Mouse (Mus musculus) CD8-positive naive resting alpha-beta T cell, adult 2 months (primary cell): ENCODE data around the gene Efhc2.
A peak's percentile ranks its signal among the peaks of the same experiment; 100 is the strongest.

Experiments
- DNase-seq, 2 experiments: peaks; one replicate each; pipeline ENCODE4 v3.0.0; 2022; ENCODE audit warnings: low read depth in 2 of 2, low spot score in 2 of 2

Efhc2 gene

DNA sequence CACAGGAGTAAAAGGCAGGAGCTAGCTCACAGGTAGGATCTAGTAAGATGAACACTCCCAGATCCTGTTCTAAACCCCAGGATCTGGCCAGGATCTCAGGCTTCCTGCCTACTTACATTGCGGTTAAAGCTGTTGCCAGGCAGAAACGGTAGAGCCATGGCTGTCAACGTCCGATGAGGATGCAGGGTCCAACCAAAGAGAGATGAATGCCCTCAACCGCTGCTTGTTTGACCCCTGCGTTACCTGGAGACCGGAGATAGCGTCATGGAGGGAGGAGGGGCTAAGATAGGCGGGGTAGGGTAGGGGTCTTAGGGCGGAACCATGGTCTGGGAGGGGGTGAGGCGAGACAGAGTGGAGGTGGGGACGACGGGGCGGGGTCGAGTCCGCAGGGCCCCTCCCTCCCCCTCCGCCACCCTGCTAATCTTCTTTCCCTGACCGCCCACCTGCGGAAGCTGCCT, at the start of gene Efhc2:
Gene Efhc2, minus strand, starts transcription at position 243 of the 458 bp plus-strand sequence.
- no peak for DNase-seq

DNA sequence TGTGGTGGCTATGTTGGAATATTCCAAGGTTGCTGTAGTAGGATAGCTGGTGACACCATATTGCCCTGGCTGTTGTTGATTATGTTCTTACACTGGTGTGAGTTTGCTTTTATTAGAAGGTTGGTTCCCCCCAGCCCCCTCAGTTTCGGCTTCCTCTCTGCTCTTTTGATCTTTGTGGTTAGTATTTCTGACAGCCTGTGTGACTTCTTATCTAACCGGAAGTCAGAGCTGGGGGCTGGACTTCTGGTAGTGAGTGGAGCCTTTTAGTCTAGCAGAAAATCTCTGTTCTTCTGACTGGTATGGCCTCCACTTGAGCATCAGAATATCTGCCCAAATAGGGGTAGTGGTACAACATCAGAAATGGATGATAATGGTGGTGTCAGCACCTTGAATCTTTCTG, 45.9 kb upstream of the Efhc2 start:
- peak; percentile 0 to 7 for DNase-seq

DNA sequence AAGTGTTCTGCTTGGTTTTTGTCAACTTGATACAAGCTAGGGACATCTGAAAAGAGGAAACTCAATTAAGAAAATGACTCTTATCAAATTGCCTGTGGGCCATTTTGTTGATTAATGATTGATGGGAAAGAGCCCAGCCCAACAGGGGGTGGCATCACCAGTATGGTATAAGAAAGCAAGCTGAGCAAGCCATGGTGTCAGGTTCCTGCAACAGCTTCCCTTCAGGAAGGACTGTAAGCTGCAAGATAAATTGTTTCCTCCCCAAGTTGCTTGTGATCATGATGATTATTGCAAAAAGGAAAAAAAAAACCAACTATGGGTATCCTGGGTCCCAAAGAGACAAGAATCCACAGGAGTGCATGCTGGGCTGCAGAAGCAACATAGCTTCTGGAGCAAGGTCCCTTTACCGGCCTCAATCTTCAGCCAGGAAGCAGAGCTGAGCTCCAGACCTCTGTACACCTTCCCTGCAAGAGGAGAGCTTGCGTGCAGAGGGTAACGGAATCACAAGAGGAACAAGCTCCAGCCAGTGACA, 18.8 kb downstream of the Efhc2 start:
- DNase-seq, result no peak

DNA sequence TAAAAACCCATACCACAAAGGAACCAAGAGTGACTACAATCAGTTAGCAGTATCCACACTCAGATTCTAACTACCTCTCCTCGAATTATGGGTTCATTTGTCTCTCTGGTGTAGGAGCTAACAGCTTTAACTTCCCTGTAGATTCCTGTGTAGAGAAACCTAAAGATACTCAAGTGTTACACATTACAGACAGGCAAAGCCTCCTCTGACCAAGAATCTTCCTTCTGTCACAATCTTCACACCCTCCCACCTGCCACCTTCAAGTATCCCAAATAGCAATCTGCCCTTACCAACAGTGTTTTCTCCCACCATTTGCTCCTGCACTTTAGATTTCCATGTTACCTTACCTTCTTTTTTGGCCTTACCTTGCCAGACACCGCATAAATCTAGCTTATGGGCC, 35.3 kb downstream of the Efhc2 start:
- DNase-seq, result no peak

DNA sequence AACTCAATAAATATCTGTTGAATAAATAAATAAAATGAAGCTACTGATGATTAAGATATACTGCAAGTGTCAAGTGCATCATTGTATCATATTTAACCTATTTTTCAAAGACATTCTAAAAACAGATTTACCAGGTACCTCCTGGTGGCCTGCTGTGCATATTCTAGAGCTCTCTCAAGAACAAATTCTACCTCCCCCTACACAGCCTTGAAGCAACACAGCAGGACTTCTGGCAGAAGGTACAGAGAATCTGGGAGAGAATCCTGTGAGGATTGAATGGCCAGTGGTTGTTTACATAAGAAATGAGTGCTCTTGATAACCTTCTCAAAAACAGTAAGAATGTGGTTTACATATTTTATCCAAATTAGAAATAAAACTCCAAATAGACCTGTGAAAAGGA, 94.0 kb downstream of the Efhc2 start:
- DNase-seq, result no peak

DNA sequence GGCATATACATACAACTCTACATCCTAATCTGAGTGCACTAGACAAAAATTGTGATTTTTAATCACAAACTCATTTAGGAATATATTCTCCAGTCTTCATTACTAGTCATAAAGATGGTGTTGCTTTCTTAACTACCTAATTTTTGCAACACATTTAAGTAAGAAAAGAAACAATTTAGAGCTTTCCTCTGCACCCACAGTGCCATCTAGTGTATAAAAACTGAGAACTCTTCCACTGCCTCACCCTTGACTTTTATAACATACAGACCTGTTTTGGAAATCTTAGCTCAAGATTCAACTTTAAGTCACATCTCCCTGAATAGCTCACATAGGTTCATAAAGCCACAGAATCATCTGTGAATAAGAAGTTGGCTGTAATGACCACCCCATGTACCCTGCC, 101.7 kb downstream of the Efhc2 start:
- no peak for DNase-seq

DNA sequence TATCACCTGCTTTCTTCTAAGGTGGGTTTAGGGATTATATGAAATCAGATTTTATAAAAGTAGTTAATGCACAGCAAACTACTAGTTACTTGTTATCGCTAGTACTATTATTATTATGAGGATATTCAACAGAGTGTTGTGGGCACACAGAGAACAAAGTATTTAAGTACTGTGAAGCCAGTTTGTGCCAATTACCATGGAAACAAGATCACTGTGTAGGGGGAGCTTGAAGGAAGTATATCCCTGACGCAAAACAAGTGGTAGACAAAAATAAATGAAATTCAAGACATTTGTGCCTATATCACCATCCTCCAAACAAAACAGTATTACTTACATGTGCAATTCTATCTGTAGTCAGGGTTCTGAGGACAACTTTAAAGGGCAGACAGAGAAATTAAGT, 105.7 kb downstream of the Efhc2 start:
- DNase-seq, result no peak

DNA sequence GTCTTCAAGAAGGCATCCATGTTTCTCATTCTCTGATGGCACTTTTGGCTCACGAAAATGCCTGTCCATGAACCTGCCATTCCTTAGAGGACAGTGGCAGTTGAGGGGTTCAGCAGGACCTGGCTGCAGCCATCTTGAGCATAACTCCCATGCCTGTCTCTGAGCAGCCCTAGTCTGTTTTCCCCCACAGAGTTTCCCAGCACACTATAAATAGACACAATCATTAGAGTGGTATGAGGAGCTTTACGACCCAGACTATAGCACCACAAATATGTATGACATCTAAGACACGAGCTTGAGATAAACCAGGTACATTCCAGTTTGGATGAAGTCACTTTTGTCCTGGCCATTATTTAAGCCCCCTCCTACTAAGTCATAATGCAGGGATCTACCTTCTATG, 143.4 kb downstream of the Efhc2 start:
- DNase-seq, result no peak

DNA sequence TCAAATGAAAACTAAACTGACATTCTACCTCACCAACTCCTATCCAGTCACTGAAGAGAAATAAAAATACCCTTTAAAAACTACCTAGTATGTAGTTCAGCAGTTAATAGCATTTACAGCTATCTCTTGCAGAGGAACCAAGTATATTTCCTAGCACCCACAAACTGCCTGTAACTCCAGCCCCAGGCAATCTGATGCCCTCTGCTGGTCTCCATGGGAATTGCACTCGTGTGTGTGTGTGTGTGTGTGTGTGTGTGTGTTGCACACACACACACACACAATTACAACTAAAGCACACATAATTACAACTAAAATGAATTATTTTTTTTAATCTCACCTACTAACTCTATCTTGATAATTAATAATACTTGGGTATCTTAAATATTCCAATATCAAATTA, 153.5 kb downstream of the Efhc2 start:
- DNase-seq, result no peak
